Mouse (Mus musculus) cerebellum, adult (tissue): ENCODE measurements around the gene Ulk4.

Experiments used
- ATAC-seq: cut with Nextera tagmentation; 2 replicates; pipeline ENCODE4 v1.9.2; 2017; ENCODE audit warnings: mild to moderate bottlenecking, moderate library complexity, mixed read lengths; ENCODE audit not compliant: insufficient number of reproducible peaks, low FRiP score, low TSS enrichment

Ulk4 gene

DNA sequence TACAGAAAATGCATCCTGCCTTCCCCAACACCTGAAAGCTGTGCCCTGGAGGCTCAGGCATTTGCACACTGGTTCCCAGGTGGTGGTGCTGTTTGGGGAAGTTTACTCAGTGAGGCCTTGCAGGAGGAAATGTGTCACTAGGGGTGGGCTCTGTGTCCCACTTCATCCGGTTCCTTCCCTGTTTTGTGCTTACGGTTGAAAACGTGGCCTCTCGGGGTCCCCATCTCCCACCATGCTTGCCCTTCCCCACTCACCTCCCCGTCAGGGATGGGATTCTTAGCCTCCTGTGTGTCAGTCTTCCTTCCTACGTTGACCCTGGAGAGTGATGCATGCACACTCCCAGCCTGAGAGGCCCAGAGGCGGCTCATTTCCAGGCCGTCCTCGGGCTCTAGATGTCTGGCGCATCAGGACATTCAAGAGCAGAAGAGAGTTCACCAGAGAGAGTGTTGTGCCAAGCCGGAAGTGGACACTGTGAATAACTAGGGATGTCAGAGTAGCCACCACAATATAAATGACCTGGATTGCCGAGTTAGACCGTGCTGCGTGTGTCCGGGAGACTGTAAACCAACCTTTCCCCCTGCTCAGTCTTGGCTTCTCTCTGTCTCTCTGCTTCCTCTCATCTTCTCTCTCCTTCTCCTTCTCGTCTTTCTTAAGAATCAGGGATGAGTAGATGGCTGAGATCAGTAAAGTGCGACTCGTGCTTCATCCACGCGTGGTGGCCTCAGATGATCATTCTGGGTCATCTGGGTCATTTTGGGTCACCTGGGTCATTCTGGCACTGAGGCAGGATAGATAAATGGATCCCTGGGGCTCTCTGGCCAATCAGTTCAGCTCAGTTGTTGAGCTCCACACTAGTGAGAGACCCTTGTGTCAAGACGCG lies 24.3 kb upstream of the Ulk4 start:
- ATAC-seq, result no peak

DNA sequence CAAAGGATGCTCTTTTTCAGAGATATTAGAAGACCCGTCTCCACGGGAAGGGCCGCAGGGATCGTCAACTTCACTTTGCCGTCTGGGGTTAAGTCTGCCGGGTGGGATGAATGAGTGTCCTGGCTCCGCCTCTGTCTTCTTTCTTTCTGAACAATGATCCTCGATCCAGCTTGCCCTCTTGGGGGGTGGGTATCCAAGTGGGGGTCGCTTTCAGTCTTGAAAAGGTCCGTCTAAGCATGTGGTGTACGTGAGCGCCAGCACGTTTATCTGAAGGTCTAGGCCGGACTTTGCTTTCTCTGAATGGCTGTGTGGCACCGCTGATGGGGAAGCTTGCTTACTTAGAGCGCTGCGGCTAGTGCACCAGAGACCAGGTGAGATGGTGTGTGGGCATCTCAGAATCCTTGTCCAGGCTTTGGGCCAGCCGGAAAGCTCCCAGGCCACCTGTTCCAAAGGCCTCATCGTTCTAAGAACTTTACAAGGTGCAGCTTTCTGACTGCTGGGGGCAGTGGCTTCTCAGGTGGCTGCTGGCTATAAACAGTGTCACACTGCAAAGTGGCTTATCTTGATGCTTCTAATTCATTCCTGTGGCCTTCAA lies 23.1 kb upstream of the Ulk4 start:
- no peak for ATAC-seq

DNA sequence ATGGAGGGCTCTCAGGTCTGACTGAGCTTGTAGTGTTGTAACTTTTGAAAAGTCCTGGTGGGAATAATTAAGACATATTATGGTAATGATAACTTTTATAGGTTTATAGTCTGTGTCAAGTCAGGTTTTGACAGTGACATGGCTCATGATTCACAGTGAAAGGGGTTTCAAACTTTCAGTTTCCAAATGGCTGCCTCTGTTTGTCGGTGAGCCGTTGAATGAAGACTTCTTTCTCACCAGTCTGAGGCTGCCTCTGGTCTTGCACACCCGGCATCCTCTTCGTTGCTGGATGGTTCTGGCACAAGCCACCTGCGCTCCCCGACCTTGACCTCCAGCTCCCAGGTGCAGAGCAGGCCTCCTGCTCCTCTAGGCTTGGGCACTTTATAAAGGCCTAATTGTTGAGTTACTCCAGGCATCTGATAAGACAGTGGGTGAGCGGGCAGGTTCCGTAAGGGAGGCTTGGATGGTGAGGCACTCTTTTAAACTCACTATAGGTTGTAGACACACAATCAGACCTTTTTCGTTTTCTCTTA lies 22.3 kb upstream of the Ulk4 start:
- no peak for ATAC-seq

DNA sequence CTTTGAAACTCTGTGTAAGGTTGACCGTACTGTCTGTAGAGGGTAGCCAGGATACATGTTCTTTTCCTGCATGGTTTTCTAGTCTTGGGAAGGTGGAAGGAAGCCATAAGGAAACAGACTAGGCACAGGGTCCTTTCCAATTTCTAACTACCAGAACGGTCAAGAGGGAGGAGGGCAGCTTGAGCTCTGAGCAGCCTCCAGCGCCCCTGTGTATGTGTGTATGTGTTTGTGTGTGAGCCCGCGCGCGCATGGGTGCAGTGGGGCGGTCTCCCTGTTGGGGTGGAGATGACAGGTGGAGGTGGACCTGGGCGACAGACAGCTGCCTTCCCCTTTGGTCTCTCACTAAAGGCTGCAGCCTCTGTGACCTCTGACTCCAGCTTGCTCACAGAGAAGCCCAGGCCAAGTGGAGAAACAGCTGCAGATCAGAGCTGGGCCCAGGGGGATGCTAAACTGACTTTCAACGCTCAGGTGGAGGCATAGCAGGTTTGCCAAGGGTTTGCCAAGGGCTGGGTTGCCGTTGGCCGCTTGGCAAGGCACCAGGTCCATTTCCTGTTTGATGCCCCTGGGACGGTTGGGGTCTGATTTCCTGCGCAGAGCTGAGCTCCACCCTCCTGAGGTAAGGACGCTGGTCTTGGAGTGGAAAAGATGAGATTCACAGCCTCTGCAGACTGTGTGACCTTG lies 21.6 kb upstream of the Ulk4 start:
- no peak for ATAC-seq

DNA sequence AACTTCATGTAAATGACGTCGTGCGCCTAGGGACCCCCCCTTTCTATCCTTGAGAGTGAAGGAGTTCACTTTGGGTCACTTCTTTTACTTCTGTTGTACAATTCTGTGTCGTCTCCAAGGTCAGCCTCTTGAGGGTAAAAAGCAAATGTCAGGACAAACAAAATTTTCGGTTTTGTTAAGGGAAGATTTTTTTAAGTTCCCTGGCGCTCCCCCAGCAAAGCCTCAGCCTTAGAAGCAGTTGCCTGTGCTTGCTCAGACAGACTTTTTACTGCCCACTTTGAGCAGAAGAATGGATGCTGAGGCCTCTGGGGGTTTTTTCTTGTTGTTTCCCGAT lies 21.0 kb upstream of the Ulk4 start:
- no peak for ATAC-seq

DNA sequence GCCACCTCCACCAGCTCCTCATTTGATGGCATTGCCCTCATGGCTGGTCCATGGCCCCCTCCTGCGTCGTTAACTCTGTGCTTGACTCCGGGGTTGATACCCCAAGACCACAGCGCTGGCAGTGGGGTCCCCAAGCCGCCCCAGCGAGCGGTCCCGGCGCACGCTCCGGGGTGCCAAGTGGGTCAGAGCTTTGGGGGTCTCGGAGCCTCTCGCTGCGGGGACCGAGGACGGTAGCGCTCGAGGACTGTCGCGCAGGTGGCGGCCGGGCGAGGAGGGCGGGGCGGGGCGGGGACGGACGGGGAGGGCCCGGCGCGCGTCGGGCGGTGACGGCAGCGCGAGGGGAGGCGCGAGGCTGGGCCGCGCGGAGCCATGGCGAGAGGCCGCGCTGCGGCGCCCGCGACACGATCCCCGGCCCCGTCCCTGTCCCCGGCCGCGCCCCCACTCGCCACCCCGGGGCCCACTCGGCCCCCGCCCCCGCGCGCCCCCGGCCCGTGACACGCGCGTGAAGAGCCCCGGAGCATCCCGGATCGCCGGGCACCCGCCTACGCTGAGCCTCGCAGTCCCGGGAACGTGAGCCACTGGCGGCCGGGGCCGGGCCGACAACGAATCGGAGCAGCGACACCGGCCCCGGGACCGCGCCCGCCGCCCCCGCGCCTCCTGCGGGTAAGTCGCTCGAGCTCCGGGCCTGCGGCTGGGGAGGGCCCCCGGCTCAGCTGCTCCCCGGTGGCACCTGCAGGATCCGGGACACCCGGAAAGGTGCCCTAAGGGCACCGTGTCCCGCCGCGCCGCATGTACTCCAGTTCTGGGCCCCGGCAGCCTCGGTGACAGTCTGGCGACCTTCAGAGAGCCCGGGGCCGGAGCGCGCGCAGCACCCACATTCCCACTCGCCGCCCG lies 20.4 kb upstream of the Ulk4 start, which contains the start of gene Trak1:
TSS of gene Trak1 (plus strand) at position 332 of the 894 bp plus-strand sequence.
- peak; percentile 50 for ATAC-seq

DNA sequence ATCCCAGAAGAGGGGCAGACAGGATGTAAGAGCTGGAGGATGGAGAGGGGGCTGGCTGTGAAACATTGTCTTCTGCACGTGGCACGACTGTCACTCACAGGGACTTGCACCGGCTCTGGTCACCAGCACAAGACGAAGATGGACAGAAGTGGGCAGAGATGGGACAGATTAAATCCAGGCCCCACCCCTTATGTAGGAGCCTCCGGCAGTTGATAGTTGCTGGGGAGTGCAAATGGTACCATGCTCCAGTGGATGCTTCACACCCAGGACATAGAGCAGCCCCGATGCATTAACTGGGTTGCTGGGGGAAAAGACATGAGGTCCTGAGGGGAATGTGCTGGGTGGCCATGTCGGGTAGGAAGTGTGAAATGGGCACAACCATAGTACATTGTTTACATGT lies 18.2 kb upstream of the Ulk4 start:
- ATAC-seq, result no peak

DNA sequence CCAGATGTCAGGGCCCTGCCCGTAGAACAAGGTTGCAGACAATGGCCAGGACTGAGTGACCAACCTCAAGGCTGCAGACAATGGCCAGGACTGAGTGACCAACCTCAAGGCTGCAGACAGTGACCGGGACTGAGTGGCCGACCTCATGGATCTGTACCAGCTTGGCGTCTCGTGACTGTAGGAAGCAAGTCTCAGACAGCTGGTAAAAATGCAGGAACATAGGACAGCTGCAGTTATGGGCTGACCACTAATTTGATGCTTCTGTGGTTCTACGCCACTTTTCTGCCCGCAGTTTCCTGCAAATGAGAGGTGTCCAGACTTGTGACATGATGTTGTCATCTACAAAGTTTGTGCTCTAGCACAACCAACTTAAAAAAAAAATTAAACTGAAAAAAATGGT lies 16.2 kb upstream of the Ulk4 start:
- no peak for ATAC-seq

DNA sequence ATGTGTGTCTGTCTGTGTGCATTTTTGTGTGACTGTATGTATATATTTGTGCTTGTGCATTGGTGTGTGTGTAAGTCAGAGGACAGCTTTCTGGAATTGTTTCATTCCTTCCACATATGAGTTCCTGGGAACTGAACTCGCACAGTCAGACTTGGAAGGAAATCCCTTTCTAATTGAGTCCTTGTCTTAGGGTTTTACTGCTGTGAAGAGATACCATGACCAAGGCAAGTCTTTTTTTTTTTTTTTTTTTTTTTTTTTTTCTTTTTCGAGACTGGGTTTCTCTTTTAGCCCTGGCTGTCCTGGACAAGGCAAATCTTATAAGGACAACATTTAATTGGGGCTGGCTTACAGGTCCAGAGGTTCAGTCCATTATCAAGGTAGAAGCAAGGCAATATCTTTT lies 14.3 kb upstream of the Ulk4 start:
- no peak for ATAC-seq

DNA sequence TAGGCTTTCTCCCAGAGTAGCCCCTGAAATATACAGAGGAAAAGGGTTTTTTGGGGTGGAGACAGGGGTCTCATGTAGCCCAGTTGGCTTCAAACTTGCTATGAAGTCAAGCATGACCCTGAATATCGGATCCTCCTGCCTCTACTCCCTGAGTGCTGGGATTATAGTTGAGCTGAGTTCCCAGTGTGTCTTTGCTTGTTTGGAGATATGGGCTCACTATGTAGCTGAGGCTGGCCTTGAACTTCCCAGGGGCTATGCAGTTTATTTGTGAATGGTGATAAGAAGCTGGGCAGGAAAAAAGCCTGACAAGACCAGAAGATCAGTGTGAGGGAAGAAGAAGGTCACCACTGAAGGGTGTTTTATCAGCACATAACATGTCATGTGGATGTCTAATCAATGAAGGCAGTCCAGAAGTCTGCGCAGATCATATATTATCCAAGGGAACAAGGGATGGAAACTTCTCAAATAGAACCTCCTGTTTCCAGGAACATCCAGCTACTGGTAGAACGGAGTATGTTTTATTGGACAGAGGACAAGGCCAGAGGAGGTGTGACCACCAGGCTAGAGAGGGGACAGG lies 9.4 kb upstream of the Ulk4 start:
- no peak for ATAC-seq

DNA sequence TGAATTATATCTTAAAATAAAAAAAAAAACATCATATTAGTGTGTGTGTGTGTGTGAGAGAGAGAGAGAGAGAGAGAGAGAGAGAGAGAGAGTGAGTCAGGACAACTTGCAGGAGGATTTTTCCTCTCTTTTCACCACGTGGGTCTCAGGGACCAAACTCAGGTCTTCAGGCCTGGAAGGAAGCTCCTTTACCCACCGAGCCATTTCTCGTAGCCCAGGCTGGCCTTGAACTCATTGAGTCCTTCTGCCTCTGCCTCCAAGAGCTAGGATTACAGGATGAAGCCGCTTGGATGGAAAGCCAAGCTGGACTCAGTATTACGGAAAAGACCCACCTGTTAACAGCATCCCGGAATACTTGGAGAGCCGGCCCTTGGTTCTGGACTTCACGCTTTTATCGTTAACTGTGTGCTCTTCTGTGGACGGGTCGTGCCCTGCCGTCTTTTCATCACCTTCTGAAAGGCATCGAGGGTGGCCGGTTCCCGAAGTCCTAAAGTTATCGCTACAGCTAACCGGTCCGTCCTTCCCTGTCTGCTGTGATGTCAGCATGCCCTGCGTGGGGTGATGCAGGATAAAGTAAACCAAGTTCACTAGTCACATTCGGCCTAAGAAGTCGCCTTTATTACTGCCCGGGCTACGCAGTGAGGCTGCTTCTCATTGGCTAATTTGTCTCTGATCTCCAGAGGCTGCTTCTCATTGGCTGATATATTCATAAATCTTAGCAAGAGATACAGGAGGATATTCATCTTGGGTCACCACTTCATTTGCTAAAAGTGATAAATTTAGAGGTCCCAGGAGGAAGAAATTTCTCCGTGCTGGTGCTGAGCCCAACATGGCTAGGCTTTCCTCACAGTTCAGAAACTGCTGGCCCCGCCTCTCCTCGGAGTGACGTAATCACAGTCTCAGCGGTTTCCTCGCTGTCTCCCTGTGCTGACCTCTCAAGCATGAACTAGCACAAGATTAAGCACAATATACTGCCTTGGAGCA lies 8.6 kb upstream of the Ulk4 start:
- peak; percentile 49; the same call in 1 of the 2 replicates for ATAC-seq

DNA sequence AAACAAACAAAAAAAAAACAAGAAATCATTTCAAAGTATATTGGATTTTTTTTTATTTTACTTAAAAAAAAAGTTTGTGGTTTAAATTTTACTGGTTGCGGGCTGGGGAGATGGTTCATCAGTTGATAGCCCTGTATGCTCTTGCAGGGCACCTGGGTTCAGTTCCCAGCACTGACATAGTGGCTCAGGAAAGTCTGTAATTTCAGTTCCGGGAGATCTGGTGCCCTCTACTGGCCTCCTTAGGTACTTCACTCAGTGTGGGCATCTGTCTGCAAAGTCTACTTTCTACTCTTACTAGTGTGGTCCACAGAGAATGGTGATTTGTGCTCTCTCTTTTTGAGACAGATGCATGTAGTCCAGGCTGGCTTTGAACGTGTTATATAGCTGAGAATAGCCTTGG lies 7.4 kb upstream of the Ulk4 start:
- ATAC-seq, result no peak

DNA sequence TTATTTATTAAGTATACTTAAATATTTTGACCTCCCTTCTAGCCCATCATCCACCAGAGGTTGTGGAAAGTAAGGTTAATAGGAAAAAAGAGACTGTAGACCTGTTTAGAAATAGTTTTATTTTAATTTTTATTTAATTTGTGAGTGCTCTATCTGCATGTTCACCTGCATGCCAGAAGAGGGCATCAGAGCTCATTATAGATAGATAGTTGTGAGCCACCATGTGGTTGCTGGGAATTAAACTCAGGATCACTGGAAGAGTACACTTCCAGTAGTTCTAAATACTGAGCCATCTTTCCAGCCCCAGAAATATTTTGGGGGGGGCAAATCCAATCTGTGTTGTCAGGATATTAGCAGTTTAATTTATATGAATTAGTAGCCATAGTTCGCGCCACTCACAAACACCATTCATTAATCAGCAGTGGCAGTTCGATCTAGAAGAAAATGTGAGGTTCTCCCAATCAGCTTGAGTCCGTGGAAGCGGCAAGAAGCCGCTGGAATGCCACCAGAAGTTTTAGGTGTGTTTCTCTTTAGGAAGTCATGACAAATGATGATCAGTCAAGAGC lies 6.7 kb upstream of the Ulk4 start:
- ATAC-seq, result no peak

DNA sequence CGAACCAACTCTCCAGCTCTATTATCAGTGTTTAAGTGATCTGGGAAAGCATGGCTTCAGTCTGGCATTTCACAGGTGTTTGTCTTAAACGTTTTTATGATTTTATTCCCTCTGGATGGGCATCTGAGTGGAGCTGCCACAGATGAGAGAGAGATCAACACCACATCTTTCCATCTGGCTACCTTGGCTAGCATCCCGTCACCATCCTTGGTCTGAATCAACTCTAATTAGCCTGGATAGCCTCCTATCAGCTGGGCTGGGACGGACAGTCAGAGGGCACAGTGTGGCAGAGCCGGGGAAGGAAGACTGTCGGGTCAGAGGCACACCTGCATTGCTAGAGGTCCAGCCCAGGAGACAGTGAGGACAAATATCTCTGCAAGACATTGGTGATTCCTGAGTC lies 4.9 kb upstream of the Ulk4 start:
- no peak for ATAC-seq

DNA sequence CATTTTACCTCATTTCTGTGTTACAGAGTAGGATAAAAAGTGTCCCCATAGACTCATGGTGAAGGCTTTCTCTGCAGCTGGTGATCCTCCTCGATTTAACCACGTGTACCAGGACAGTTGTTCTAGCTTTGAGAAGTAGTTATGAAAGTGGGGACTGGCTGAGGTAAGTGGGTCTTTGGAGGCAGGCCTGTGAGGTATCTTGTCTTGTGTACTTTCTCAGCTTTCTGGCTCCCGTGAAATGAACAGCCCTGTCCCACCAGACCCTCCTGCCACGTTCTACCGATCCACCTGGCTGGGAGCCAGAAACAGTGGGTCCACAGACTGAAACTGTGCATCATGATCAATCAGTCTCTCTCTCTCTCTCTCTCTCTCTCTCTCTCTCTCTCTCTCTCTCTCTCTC lies 2.2 kb upstream of the Ulk4 start:
- ATAC-seq, result no peak

DNA sequence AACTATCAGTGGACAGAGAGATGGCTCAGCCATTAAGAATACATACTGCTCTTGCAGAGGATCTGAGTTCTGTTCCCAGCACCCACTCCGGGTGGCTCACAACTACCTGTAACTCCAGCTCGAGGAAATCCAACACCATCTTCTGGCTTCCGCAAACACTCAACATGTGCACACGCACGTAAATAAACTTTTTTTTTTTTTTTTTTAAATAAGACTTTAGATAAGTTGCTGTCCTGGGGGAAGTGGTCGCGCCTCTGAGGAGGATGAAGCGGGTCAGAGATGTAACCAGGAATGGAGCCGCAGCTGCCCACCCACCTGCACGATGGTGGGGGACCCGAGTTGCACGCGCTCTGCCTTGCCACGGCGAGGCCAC lies 266 bp downstream of the Ulk4 start:
- ATAC-seq, result no peak

DNA sequence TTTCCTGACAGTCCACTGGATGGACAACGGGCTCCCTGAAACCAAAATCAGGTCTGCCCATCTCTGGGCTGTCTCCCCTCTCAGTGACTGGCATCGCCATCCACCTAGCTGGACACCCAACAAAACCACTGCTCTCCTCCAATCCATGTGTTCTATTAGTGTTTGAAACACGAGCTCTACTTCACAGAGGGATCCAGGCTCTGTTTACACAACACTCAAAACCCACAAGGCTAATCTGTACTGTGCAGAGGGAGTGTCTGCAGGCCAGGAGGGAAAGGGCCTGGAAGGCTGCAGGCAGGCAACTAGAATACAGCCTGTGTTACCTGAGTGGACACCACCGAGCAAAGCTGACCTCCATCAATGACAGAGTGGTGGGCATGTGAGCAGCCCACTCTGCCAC lies 5.4 kb downstream of the Ulk4 start:
- ATAC-seq, result no peak

DNA sequence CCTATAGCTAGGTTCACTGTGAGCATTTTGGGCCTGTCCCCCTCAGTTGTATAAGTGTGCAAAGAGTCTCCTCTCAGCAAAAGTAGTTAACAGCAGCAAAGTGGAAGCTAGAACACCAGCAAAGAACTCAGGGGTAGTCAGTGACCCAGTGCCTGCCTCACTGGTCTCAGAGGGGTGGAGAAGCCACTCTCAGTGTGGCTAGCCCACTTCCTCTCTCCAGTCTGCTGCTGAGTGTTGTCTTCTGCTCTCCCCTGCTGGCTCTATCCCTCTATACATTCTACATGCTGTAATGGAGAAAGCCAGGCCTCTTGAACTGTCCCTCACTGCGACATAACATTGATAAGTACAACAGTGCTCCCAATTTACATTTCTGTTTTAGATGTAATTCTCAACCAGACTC lies 5.8 kb downstream of the Ulk4 start:
- no peak for ATAC-seq

DNA sequence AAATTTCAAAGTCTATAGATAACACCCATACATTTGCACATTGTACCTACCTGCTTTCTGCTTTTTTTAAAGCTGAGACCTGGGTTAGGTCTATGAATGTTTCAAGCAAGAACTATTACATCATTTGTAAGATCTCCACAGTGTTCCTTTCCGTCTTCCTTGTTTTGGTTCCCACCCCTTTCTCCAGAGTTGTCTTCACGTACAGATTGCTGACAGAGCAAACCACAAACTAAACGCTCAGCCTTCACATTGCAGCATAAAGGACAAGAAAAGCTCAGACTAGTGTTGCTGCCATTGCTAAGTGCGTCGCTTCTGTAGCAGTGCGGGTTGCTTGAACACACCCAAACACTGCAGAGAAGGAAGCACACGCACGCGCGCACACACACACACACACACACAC lies 11.7 kb downstream of the Ulk4 start:
- no peak for ATAC-seq
